Mouse (Mus musculus) left cerebral cortex, adult 8-10 months (tissue): ENCODE results near the gene S100a11. TPM values are rescaled to one million over a fixed set of nuclear protein-coding genes. Genes with fewer than 3 reads are reported as not detected.
A peak's percentile ranks its signal among the peaks of the same experiment; 100 is the strongest.
"Not testable (repeated sequence)": the region's sequence is repeated elsewhere in the genome, so short reads cannot be mapped to it uniquely, and the experiment has no call there.

Experiments used
- DNase-seq, 2 experiments: peaks; one replicate each; pipeline ENCODE4 v3.0.0; 2022; ENCODE audit warnings: low spot score in 2 of 2
- total RNA-seq, 4 experiments: library from RNA; stranded (reverse); gene quantifications; 2 replicates each; pipeline ENCODE4 v1.2.4; 2022

The S100a11 gene
- total RNA-seq, 4 experiments from 2014 or later, result 8.2 to 14.0 (median 11.7) TPM

- DNase-seq, result no peak
Measured at GRCm38 (mm10) chr3:93521462-93522057, 1.3 kb downstream of the S100a11 start.

- peak; percentile 35 to 37 for DNase-seq
Measured at GRCm38 (mm10) chr3:93522611-93523010, 2.3 kb downstream of the S100a11 start.

- no peak for DNase-seq
Measured at GRCm38 (mm10) chr3:93527300-93527699, 7.0 kb downstream of the S100a11 start.

- DNase-seq, result no peak
Measured at GRCm38 (mm10) chr3:93528807-93529206, 8.5 kb downstream of the S100a11 start.

- no peak for DNase-seq
Measured at GRCm38 (mm10) chr3:93537068-93537576, 16.8 kb downstream of the S100a11 start.

GRCm38 (mm10) chr3:93538486-93538885, 18.2 kb downstream of the S100a11 start:
- no peak for DNase-seq

GRCm38 (mm10) chr3:93541501-93541900, 21.2 kb downstream of the S100a11 start:
- DNase-seq, result no peak

GRCm38 (mm10) chr3:93544170-93544569, 23.9 kb downstream of the S100a11 start:
- DNase-seq, result not testable (repeated sequence)

- peak; percentile 35 to 87 for DNase-seq
Measured at GRCm38 (mm10) chr3:93547099-93547648, 26.9 kb downstream of the S100a11 start.

- no peak for DNase-seq
Measured at GRCm38 (mm10) chr3:93547749-93548540, 27.7 kb downstream of the S100a11 start.

- no peak for DNase-seq
Measured at GRCm38 (mm10) chr3:93548541-93549266, 28.4 kb downstream of the S100a11 start.

GRCm38 (mm10) chr3:93549986-93550385, 29.7 kb downstream of the S100a11 start:
- no peak for DNase-seq

- no peak for DNase-seq
Measured at GRCm38 (mm10) chr3:93551950-93552901, 31.9 kb downstream of the S100a11 start.

GRCm38 (mm10) chr3:93553311-93553710, 33.0 kb downstream of the S100a11 start:
- DNase-seq, result no peak

GRCm38 (mm10) chr3:93553765-93554378, 33.6 kb downstream of the S100a11 start:
- DNase-seq, result no peak

GRCm38 (mm10) chr3:93554379-93554980, 34.2 kb downstream of the S100a11 start:
- no peak for DNase-seq

GRCm38 (mm10) chr3:93554981-93555877, 34.9 kb downstream of the S100a11 start, which contains the start of gene S100a10:
Gene S100a10 (plus strand): TSS chr3:93555080.
- peak in 1 of 2 experiments; percentile 13 for DNase-seq

- no peak for DNase-seq
Measured at GRCm38 (mm10) chr3:93555878-93556254, 35.6 kb downstream of the S100a11 start.
